Mouse (Mus musculus): Measurements from ENCODE around the gene Ifnl3.
"Not testable (repeated sequence)": the region's sequence is repeated elsewhere in the genome, so short reads cannot be mapped to it uniquely, and the experiment has no call there.

- not testable (repeated sequence) for TF ChIP-seq CTCF, EP300 (IDR thresholded peaks at IDR 0.05; ENCODE audit: low read depth)
These were observed 12.1 kb upstream of the Ifnl3 start, which contains the start of gene Ifnl2 for GRCm38 (mm10) chr7:28510405-28510974.

All from liver, postnatal 0 days (tissue).